In the genomic region with DNA sequence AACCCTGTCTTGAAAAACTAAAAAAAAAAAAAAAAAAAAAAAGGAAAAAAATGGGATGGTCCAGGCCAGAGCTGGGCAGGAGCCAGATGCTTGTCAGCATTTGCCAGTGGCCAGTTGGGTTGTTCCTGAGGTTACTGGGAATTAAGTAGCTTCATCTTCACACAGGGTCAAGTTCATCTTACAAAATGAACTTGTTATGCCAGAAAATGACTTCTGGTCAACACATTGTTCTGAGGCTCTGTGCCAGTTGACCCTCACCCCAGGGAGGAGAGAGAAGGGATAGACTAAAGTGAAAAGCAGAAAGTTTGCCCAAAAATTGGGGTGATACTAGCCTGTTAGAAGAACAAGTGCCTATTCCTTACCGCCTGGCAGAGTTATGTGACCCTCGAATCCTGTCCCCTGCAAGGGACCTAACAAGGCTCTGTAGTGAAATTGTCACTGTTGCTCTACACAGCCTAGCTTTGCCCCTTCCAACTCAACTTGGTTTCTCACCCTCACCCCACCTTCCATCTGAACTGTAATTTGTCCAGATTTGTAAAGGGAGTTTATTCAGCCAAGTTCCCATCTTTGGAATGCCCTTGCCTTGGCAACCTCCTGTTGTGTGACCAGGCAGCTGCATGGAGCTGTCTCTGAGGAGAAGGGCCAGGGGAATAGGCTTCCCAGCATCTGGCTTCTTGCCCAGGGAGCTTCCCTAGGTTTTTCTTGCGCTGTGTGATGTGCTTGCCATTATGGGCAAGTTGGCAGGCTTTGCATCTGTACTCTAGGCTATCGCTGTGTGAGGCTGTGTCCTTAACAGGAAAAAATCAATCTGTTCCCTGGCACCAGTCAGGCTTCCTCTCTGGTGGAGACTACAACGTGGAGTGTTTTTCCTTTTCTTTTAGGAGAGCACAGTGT, we compare ENCODE assay signal across 8 mouse cellular contexts. TPM values are rescaled to one million over a fixed set of nuclear protein-coding genes. Genes with fewer than 3 reads are reported as not detected.
DNase-seq lines count a peak whose midpoint lies in the region; ATAC-seq and TF ChIP-seq lines count a peak whose summit lies in the region.

No protein-coding gene starts in this region.

- WGBS in midbrain, embryonic 14.5 days = 73% methylated on average over 5 of the region's 5 CpGs
- 90% methylated on average over 5 of the region's 5 CpGs for WGBS in midbrain, embryonic 11.5 days
- WGBS in intestine, postnatal 0 days = 79% methylated on average over 5 of the region's 5 CpGs

- H3K36me3 ChIP-seq in midbrain, embryonic 14.5 days (ENCODE audit: control insufficient read depth, insufficient read depth, low read length) = peaks cover 93% of the 10 kb centered on the region
- H3K36me3 ChIP-seq in midbrain, embryonic 11.5 days (ENCODE audit: control insufficient read depth, insufficient read depth, low read length) = peaks cover 6% of the 10 kb centered on the region
- peaks cover 86% of the 10 kb centered on the region for H3K36me3 ChIP-seq in intestine, postnatal 0 days (ENCODE audit: control insufficient read depth, insufficient read depth)

- no peaks in the 10 kb centered on the region for H3K27me3 ChIP-seq in midbrain, embryonic 14.5 days (ENCODE audit: control insufficient read depth, insufficient read depth, low read length)
- H3K27me3 ChIP-seq in midbrain, embryonic 11.5 days (ENCODE audit: control insufficient read depth, insufficient read depth, low read length) = no peaks in the 10 kb centered on the region
- H3K27me3 ChIP-seq in intestine, postnatal 0 days (replicated peaks; ENCODE audit: control insufficient read depth, insufficient read depth, low read length) = no peaks in the 10 kb centered on the region

- H3K4me1 ChIP-seq in midbrain, embryonic 14.5 days (ENCODE audit: control insufficient read depth, insufficient read depth, low read length) = no peaks in the 10 kb centered on the region
- H3K4me1 ChIP-seq in midbrain, embryonic 11.5 days (ENCODE audit: control insufficient read depth, insufficient read depth, low read length) = no peaks in the 10 kb centered on the region
- no peaks in the 10 kb centered on the region for H3K4me1 ChIP-seq in intestine, postnatal 0 days (replicated peaks; ENCODE audit: control insufficient read depth, insufficient read depth, low read length)

- DNase-seq in adrenal gland, adult (ENCODE audit: inconsistent age in 2 of 2, low spot score in 1 of 2) = peak; percentile 64 to 83
- DNase-seq in adrenal gland, adult 18-20 months (ENCODE audit: low spot score in 2 of 2) = no peak
- peak; percentile 74 for DNase-seq in midbrain, embryonic 14.5 days
- no peak for DNase-seq in midbrain, embryonic 11.5 days (ENCODE audit: low spot score, missing footprints)
- peak; percentile 76 for DNase-seq in lung, postnatal 25 days (ENCODE audit: low spot score)
- DNase-seq in testis, postnatal 10 days (ENCODE audit: low spot score) = peak; percentile 74
- no peak for DNase-seq in natural killer cell, adult 2 months (ENCODE audit: low spot score in 2 of 2)

- H3K9me3 ChIP-seq in midbrain, embryonic 14.5 days (ENCODE audit: control insufficient read depth, low read length) = no peaks in the 10 kb centered on the region
- no peaks in the 10 kb centered on the region for H3K9me3 ChIP-seq in midbrain, embryonic 11.5 days (ENCODE audit: control insufficient read depth, low read length)
- H3K9me3 ChIP-seq in intestine, postnatal 0 days (ENCODE audit: control insufficient read depth) = no peaks in the 10 kb centered on the region

- H3K27ac ChIP-seq in midbrain, embryonic 14.5 days (replicated peaks; ENCODE audit: low read depth, low read length) = 0 out of 2 replicates have a peak overlapping the region, but pooled peaks have one; percentile 20
- H3K27ac ChIP-seq in midbrain, embryonic 11.5 days (ENCODE audit: low read depth, low read length) = no peak overlapping the region
- H3K27ac ChIP-seq in intestine, postnatal 0 days (ENCODE audit: low read depth, low read length) = peak overlapping the region; percentile 35; the same call in 1 of the 2 replicates

- ATAC-seq in midbrain, embryonic 14.5 days (ENCODE audit: low FRiP score, low TSS enrichment) = no peak
- no peak for ATAC-seq in midbrain, embryonic 11.5 days (ENCODE audit: low FRiP score)
- no peak for ATAC-seq in intestine, postnatal 0 days

- H3K9ac ChIP-seq in midbrain, embryonic 14.5 days (replicated peaks; ENCODE audit: low read length) = no peak overlapping the region
- no peak overlapping the region for H3K9ac ChIP-seq in midbrain, embryonic 11.5 days (ENCODE audit: low read length)
- H3K9ac ChIP-seq in intestine, postnatal 0 days (ENCODE audit: low read depth, low read length) = no peak overlapping the region

- H3K4me2 ChIP-seq in midbrain, embryonic 14.5 days (ENCODE audit: low read length) = no peak overlapping the region
- H3K4me2 ChIP-seq in midbrain, embryonic 11.5 days = no peak overlapping the region
- no peak overlapping the region for H3K4me2 ChIP-seq in intestine, postnatal 0 days (replicated peaks; ENCODE audit: low read depth)

- H3K4me3 ChIP-seq in midbrain, embryonic 14.5 days (replicated peaks; ENCODE audit: low read depth, low read length) = no peak overlapping the region
- no peak overlapping the region for H3K4me3 ChIP-seq in midbrain, embryonic 11.5 days (ENCODE audit: low read depth, low read length)
- H3K4me3 ChIP-seq in intestine, postnatal 0 days (ENCODE audit: low read depth, low read length) = no peak overlapping the region

- TF ChIP-seq CTCF in intestine, postnatal 0 days (IDR thresholded peaks at IDR 0.05; ENCODE audit: low read depth) = no peak

RNA-seq across cellular contexts. Expression of a gene that starts 10.6 kb away (rescaled TPM):
- total RNA-seq in adrenal gland, adult 18-20 months (2021) = 10 to 100 TPM; 35.6 to 39.4 TPM
- 97.4 and 121 TPM in 2 replicates for polyA plus RNA-seq in midbrain, embryonic 14.5 days (2014; fragmentation: Nextera tagmentation; extraction: Ambion mirVana)
- polyA plus RNA-seq in midbrain, embryonic 11.5 days (2014; fragmentation: Nextera tagmentation; extraction: Ambion mirVana) = 73.4 and 81.8 TPM in 2 replicates
- 21.5 and 27.6 TPM in 2 replicates for polyA plus RNA-seq in intestine, postnatal 0 days (2015; fragmentation: Nextera tagmentation; extraction: Ambion mirVana)

RNA-seq across cellular contexts. Expression of a gene that starts 11.0 kb away (rescaled TPM):
- 10 to 100 TPM; 26.2 to 27.0 TPM for total RNA-seq in adrenal gland, adult 18-20 months (2021)
- 15.5 and 17.4 TPM in 2 replicates for polyA plus RNA-seq in midbrain, embryonic 14.5 days (2014; fragmentation: Nextera tagmentation; extraction: Ambion mirVana)
- 11.1 and 14.4 TPM in 2 replicates for polyA plus RNA-seq in midbrain, embryonic 11.5 days (2014; fragmentation: Nextera tagmentation; extraction: Ambion mirVana)
- polyA plus RNA-seq in intestine, postnatal 0 days (2015; fragmentation: Nextera tagmentation; extraction: Ambion mirVana) = 16.9 and 17.3 TPM in 2 replicates

RNA-seq across cellular contexts. Expression of a gene that starts 18.6 kb away (rescaled TPM):
- total RNA-seq in adrenal gland, adult 18-20 months (2021) = 100 to 1,000 TPM in 1 of 2 experiments, 10 to 100 TPM in 1; 92.8 to 152 TPM
- polyA plus RNA-seq in midbrain, embryonic 14.5 days (2014; fragmentation: Nextera tagmentation; extraction: Ambion mirVana) = 1.6 and 3.3 TPM in 2 replicates
- 27.9 TPM in 2 replicates for polyA plus RNA-seq in midbrain, embryonic 11.5 days (2014; fragmentation: Nextera tagmentation; extraction: Ambion mirVana)
- 416 and 455 TPM in 2 replicates for polyA plus RNA-seq in intestine, postnatal 0 days (2015; fragmentation: Nextera tagmentation; extraction: Ambion mirVana)

RNA-seq across cellular contexts. Expression of a gene that starts 37.8 kb away (rescaled TPM):
- total RNA-seq in adrenal gland, adult 18-20 months (2021) = 100 to 1,000 TPM; 119 to 265 TPM
- polyA plus RNA-seq in midbrain, embryonic 14.5 days (2014; fragmentation: Nextera tagmentation; extraction: Ambion mirVana) = 40.3 and 40.5 TPM in 2 replicates
- 20.0 and 21.7 TPM in 2 replicates for polyA plus RNA-seq in midbrain, embryonic 11.5 days (2014; fragmentation: Nextera tagmentation; extraction: Ambion mirVana)
- 65.0 and 70.5 TPM in 2 replicates for polyA plus RNA-seq in intestine, postnatal 0 days (2015; fragmentation: Nextera tagmentation; extraction: Ambion mirVana)

Comparison
In these comparisons a context has a peak if more than half of its experiments do, and no peak if none do; other contexts are left out.
1. DNase-seq: peak in adrenal gland, adult (2 of 2), midbrain, embryonic 14.5 days (single experiment), lung, postnatal 25 days (single experiment) and testis, postnatal 10 days (single experiment); none in adrenal gland, adult 18-20 months (0 of 2), midbrain, embryonic 11.5 days (single experiment) and natural killer cell, adult 2 months (0 of 2).
2. RNA of a gene that starts 18.6 kb away (polyA plus RNA-seq): 416 to 455 TPM in intestine, postnatal 0 days; 27.9 TPM in midbrain, embryonic 11.5 days and 1.6 to 3.3 TPM in midbrain, embryonic 14.5 days; every median in the first group is over 10 times any median in the second.